Mouse (Mus musculus): ENCODE data around the gene Shh.

- no peak for TF ChIP-seq CTCF (IDR thresholded peaks at IDR 0.05; ENCODE audit: extremely low read depth, insufficient read depth, low read length)
- no peak for TF ChIP-seq POLR2A (IDR thresholded peaks at IDR 0.05; ENCODE audit: extremely low read depth, insufficient read depth, low read length)
Observed at GRCm38 (mm10) chr5:28500792-28501439, 33.9 kb upstream of the Shh start.
